Mouse (Mus musculus) heart, embryonic 14.5 days (tissue): ENCODE data around the gene Mmp7. TPM values are rescaled to one million over a fixed set of nuclear protein-coding genes. Genes with fewer than 3 reads are reported as not detected.

ENCODE experiments used
- ATAC-seq: fragments of 200-750 bp; cut with Nextera tagmentation; 2 replicates; pipeline ENCODE4 v1.8.0; 2017; ENCODE audit warnings: low read depth, moderate TSS enrichment; ENCODE audit not compliant: insufficient number of reproducible peaks, insufficient read depth, low FRiP score
- H3K27ac ChIP-seq, 2 experiments: fragments of 200-500 bp in 1 of 2; fragments of 300-500 bp in 1 of 2; sonication (generic) in 1 of 2; replicated peaks in 1 of 2; 2 replicates each; pipeline ENCODE4 v1.5.1; 2012 to 2014; ENCODE audit warnings: low read depth in 2 of 2, low read length in 2 of 2, control low read depth in 1 of 2, mild to moderate bottlenecking in 1 of 2, mixed read lengths in 1 of 2; ENCODE audit not compliant: control insufficient read depth in 1 of 2, insufficient read depth in 1 of 2
- H3K27me3 ChIP-seq: fragments of 300-500 bp; sonication (generic); 2 replicates; pipeline ENCODE4 v1.6.1; 2014; ENCODE audit warnings: mild to moderate bottlenecking, low read length, control low read depth; ENCODE audit not compliant: control insufficient read depth, insufficient read depth
- H3K36me3 ChIP-seq: fragments of 300-500 bp; sonication (generic); 2 replicates; pipeline ENCODE4 v1.6.1; 2014; ENCODE audit warnings: mild to moderate bottlenecking, control low read depth, low read length, mixed read lengths; ENCODE audit not compliant: control insufficient read depth, insufficient read depth
- H3K4me1 ChIP-seq, 2 experiments: fragments of 200-500 bp in 1 of 2; fragments of 300-500 bp in 1 of 2; sonication (generic) in 1 of 2; 2 replicates each; pipeline ENCODE4 v1.6.1; 2012 to 2014; ENCODE audit warnings: low read length in 2 of 2, control low read depth in 1 of 2, mixed read lengths in 1 of 2; ENCODE audit not compliant: control insufficient read depth in 2 of 2, insufficient read depth in 2 of 2
- H3K4me2 ChIP-seq: fragments of 300-500 bp; sonication (generic); 2 replicates; pipeline ENCODE4 v1.6.1; 2014; ENCODE audit warnings: mild to moderate bottlenecking, low read length
- H3K4me3 ChIP-seq, 2 experiments: fragments of 200-500 bp in 1 of 2; fragments of 300-500 bp in 1 of 2; sonication (generic) in 1 of 2; 2 replicates each; pipeline ENCODE4 v1.5.1; 2012 to 2014; ENCODE audit warnings: low read length in 2 of 2, mild to moderate bottlenecking in 2 of 2, control low read depth in 1 of 2, low read depth in 1 of 2, moderate library complexity in 1 of 2; ENCODE audit not compliant: control insufficient read depth in 1 of 2, insufficient read depth in 1 of 2
- H3K9ac ChIP-seq: fragments of 300-500 bp; sonication (generic); 2 replicates; pipeline ENCODE4 v1.6.1; 2014; ENCODE audit warnings: mild to moderate bottlenecking, low read length
- H3K9me3 ChIP-seq: fragments of 300-500 bp; sonication (generic); 2 replicates; pipeline ENCODE4 v1.6.1; 2016; ENCODE audit warnings: low read length, control low read depth; ENCODE audit not compliant: control insufficient read depth
- WGBS: fragments of 180-500 bp; shearing (Covaris S2); extraction: QIAGEN DNeasy Blood & Tissue Kit; methylation state at CpG from one replicate; pipeline ENCODE4 v1.1.7; 2014; 5-methylcytosine and 5-hydroxymethylcytosine counted together
- polyA plus RNA-seq: library from polyadenylated mRNA; unstranded; fragments of >200 nt; fragmentation: Nextera tagmentation; extraction: Ambion mirVana; gene quantifications from 2 replicates; pipeline ENCODE4 v1.2.1, GENCODE M21; 2014

The Mmp7 gene
- polyA plus RNA-seq, 1 experiment from 2014 or later: not detected

GRCm38 (mm10) chr9:7669674-7670073 lies 22.2 kb upstream of the Mmp7 start:
- no peak overlapping the region for H3K4me3 ChIP-seq
- no peaks in the 10 kb centered on the region for H3K4me1 ChIP-seq
- no peaks in the 10 kb centered on the region for H3K36me3 ChIP-seq
- WGBS: 83% methylated on average over 1 of the region's 1 CpGs
- no peak for ATAC-seq
- no peaks in the 10 kb centered on the region for H3K27me3 ChIP-seq
- no peak overlapping the region for H3K4me2 ChIP-seq
- H3K27ac ChIP-seq: no peak overlapping the region
- no peaks in the 10 kb centered on the region for H3K9me3 ChIP-seq
- H3K9ac ChIP-seq: no peak overlapping the region

- Histone ChIP-seq H3K27me3 (no peaks in the 10 kb centered on the region), H3K36me3 (no peaks in the 10 kb centered on the region), H3K4me3 (no peak overlapping the region), H3K27ac (no peak overlapping the region), H3K9me3 (no peaks in the 10 kb centered on the region), H3K4me1 (no peaks in the 10 kb centered on the region), H3K4me2 (no peak overlapping the region), H3K9ac (no peak overlapping the region)
- WGBS: 67% methylated on average over 9 of the region's 9 CpGs
- no peak for ATAC-seq
These were observed 18.9 kb upstream of the Mmp7 start for GRCm38 (mm10) chr9:7672985-7673384.

GRCm38 (mm10) chr9:7678154-7678837 lies 13.6 kb upstream of the Mmp7 start:
- H3K36me3 ChIP-seq: no peaks in the 10 kb centered on the region
- WGBS: 69% methylated on average over 2 of the region's 2 CpGs

GRCm38 (mm10) chr9:7682081-7682618 lies 9.7 kb upstream of the Mmp7 start:
- H3K9me3 ChIP-seq: no peaks in the 10 kb centered on the region
- H3K36me3 ChIP-seq: no peaks in the 10 kb centered on the region
- H3K27me3 ChIP-seq: no peaks in the 10 kb centered on the region
- no peaks in the 10 kb centered on the region for H3K4me1 ChIP-seq
- H3K9ac ChIP-seq: no peak overlapping the region
- no peak for ATAC-seq
- H3K4me3 ChIP-seq: no peak overlapping the region
- H3K4me2 ChIP-seq: no peak overlapping the region
- 82% methylated on average over 9 of the region's 9 CpGs for WGBS
- H3K27ac ChIP-seq: no peak overlapping the region

More at GRCm38 (mm10) chr9:7678154-7678837, 13.6 kb upstream of the Mmp7 start:
- Histone ChIP-seq H3K9ac (no peak overlapping the region), H3K9me3 (no peaks in the 10 kb centered on the region), H3K4me3 (no peak overlapping the region), H3K27ac (no peak overlapping the region), H3K4me1 (no peaks in the 10 kb centered on the region), H3K27me3 (no peaks in the 10 kb centered on the region), H3K4me2 (no peak overlapping the region)
- ATAC-seq: no peak

GRCm38 (mm10) chr9:7686024-7686423 lies 5.9 kb upstream of the Mmp7 start:
- Histone ChIP-seq H3K9ac (no peak overlapping the region), H3K4me3 (no peak overlapping the region), H3K9me3 (no peaks in the 10 kb centered on the region), H3K27ac (no peak overlapping the region), H3K4me2 (no peak overlapping the region), H3K27me3 (no peaks in the 10 kb centered on the region), H3K4me1 (no peaks in the 10 kb centered on the region), H3K36me3 (no peaks in the 10 kb centered on the region)
- 52% methylated on average over 2 of the region's 2 CpGs for WGBS
- ATAC-seq: no peak

- no peak overlapping the region for H3K9ac ChIP-seq
- H3K9me3 ChIP-seq: no peaks in the 10 kb centered on the region
- no peak overlapping the region for H3K27ac ChIP-seq
- ATAC-seq: no peak
- WGBS: 41% methylated on average over 6 of the region's 6 CpGs
- H3K4me2 ChIP-seq: no peak overlapping the region
- no peak overlapping the region for H3K4me3 ChIP-seq
- no peaks in the 10 kb centered on the region for H3K27me3 ChIP-seq
- H3K4me1 ChIP-seq: no peaks in the 10 kb centered on the region
- H3K36me3 ChIP-seq: no peaks in the 10 kb centered on the region
These were observed 2.1 kb upstream of the Mmp7 start for GRCm38 (mm10) chr9:7689799-7690198.

- no peaks in the 10 kb centered on the region for H3K27me3 ChIP-seq
- WGBS: 65% methylated on average over 3 of the region's 3 CpGs
- no peak overlapping the region for H3K27ac ChIP-seq
- no peak overlapping the region for H3K4me3 ChIP-seq
- H3K9ac ChIP-seq: no peak overlapping the region
- H3K4me2 ChIP-seq: no peak overlapping the region
- H3K36me3 ChIP-seq: no peaks in the 10 kb centered on the region
- no peaks in the 10 kb centered on the region for H3K4me1 ChIP-seq
- ATAC-seq: no peak
- no peaks in the 10 kb centered on the region for H3K9me3 ChIP-seq
These were observed 2.1 kb downstream of the Mmp7 start for GRCm38 (mm10) chr9:7693961-7694360.

GRCm38 (mm10) chr9:7695646-7696045 lies 3.8 kb downstream of the Mmp7 start:
- 85% methylated on average over 3 of the region's 3 CpGs for WGBS
- Histone ChIP-seq H3K9me3 (no peaks in the 10 kb centered on the region), H3K4me3 (no peak overlapping the region), H3K36me3 (no peaks in the 10 kb centered on the region), H3K9ac (no peak overlapping the region), H3K4me2 (no peak overlapping the region), H3K4me1 (no peaks in the 10 kb centered on the region), H3K27ac (no peak overlapping the region), H3K27me3 (no peaks in the 10 kb centered on the region)
- no peak for ATAC-seq
